Mouse (Mus musculus): Measurements from ENCODE around the gene Lman1l. TPM values are rescaled to one million over a fixed set of nuclear protein-coding genes. Genes with fewer than 3 reads are reported as not detected.
A peak's percentile ranks its signal among the peaks of the same experiment; 100 is the strongest.

Gene Lman1l
- total RNA-seq, 2 experiments from 2014 or later, result not detected

GRCm38 (mm10) chr9:57646551-57647103 lies 26.1 kb upstream of the Lman1l start:
- ATAC-seq (replicated peaks; ENCODE audit: poor library complexity), result peak; percentile 57

GRCm38 (mm10) chr9:57644944-57645893 lies 24.6 kb upstream of the Lman1l start:
- peak; percentile 61 for ATAC-seq (replicated peaks; ENCODE audit: poor library complexity)

GRCm38 (mm10) chr9:57644442-57644943 lies 23.9 kb upstream of the Lman1l start:
- no peak for ATAC-seq (replicated peaks; ENCODE audit: poor library complexity)

- ATAC-seq (replicated peaks; ENCODE audit: poor library complexity), result peak; percentile 27
Observed at GRCm38 (mm10) chr9:57643856-57644180, 23.2 kb upstream of the Lman1l start.

- ATAC-seq (replicated peaks; ENCODE audit: poor library complexity), result no peak
Observed at GRCm38 (mm10) chr9:57643169-57643855, 22.7 kb upstream of the Lman1l start.

- ATAC-seq (replicated peaks; ENCODE audit: poor library complexity), result no peak
Observed at GRCm38 (mm10) chr9:57641775-57642550, 21.4 kb upstream of the Lman1l start.

- ATAC-seq (replicated peaks; ENCODE audit: poor library complexity), result no peak
Observed at GRCm38 (mm10) chr9:57641022-57641421, 20.4 kb upstream of the Lman1l start.

GRCm38 (mm10) chr9:57640384-57640783 lies 19.8 kb upstream of the Lman1l start:
- peak; percentile 62 for ATAC-seq (replicated peaks; ENCODE audit: poor library complexity)

GRCm38 (mm10) chr9:57639661-57640328 lies 19.2 kb upstream of the Lman1l start:
- no peak for ATAC-seq (replicated peaks; ENCODE audit: poor library complexity)

- ATAC-seq (replicated peaks; ENCODE audit: poor library complexity), result peak; percentile 62
Observed at GRCm38 (mm10) chr9:57638651-57639459, 18.3 kb upstream of the Lman1l start.

- ATAC-seq (replicated peaks; ENCODE audit: poor library complexity), result peak; percentile 21
Observed at GRCm38 (mm10) chr9:57637741-57638322, 17.3 kb upstream of the Lman1l start.

- no peak for ATAC-seq (replicated peaks; ENCODE audit: poor library complexity)
Observed at GRCm38 (mm10) chr9:57637272-57637671, 16.7 kb upstream of the Lman1l start.

GRCm38 (mm10) chr9:57633481-57634024 lies 13.0 kb upstream of the Lman1l start:
- ATAC-seq (replicated peaks; ENCODE audit: poor library complexity), result peak; percentile 68

GRCm38 (mm10) chr9:57629118-57629874 lies 8.7 kb upstream of the Lman1l start:
- ATAC-seq (replicated peaks; ENCODE audit: poor library complexity), result peak; percentile 64

GRCm38 (mm10) chr9:57628717-57629116 lies 8.1 kb upstream of the Lman1l start:
- no peak for ATAC-seq (replicated peaks; ENCODE audit: poor library complexity)

- ATAC-seq (replicated peaks; ENCODE audit: poor library complexity), result no peak
Observed at GRCm38 (mm10) chr9:57627892-57628291, 7.3 kb upstream of the Lman1l start.

- no peak for ATAC-seq (replicated peaks; ENCODE audit: poor library complexity)
Observed at GRCm38 (mm10) chr9:57627191-57627590, 6.6 kb upstream of the Lman1l start.

Data from megakaryocyte progenitor cell, adult 5-6 weeks (primary cell).